Comparison of ENCODE assay signal across 8 mouse cellular contexts in the genomic region with DNA sequence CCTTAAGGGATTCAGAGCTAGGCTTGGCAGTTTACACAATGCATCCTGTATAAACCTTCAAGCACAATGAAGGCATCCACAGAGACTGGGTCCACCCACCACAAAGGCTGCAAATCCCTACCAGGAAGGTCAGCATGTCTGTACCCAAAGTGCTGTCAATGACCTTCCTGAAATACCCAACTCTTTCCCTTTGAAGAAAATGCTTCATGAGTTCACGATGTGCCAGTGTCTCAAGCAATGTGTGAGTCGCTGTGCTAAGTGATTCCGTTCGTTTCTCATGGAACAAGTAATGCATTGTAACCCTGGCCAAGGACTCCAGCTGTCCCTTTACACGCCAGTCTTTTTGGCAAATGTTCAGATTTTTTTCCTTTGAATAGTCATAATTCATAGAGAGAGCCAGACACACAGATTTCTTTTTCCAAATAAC.
DNase-seq lines count a peak whose midpoint lies in the region; ATAC-seq and TF ChIP-seq lines count a peak whose summit lies in the region.

No protein-coding gene starts in this region.

- no peak for TF ChIP-seq EP300 in liver, postnatal 0 days (IDR thresholded peaks at IDR 0.05; ENCODE audit: low read depth)

- H3K4me3 ChIP-seq in liver, postnatal 0 days (ENCODE audit: low read depth, low read length): no peak overlapping the region

- H3K9me3 ChIP-seq in liver, postnatal 0 days (ENCODE audit: low read length): no peaks in the 10 kb centered on the region

- TF ChIP-seq CTCF in liver, postnatal 0 days (IDR thresholded peaks at IDR 0.05; ENCODE audit: low read depth): no peak

- no peaks in the 10 kb centered on the region for H3K4me1 ChIP-seq in liver, postnatal 0 days (ENCODE audit: insufficient read depth)

- ATAC-seq in liver, postnatal 0 days: no peak

- H3K27me3 ChIP-seq in liver, postnatal 0 days (ENCODE audit: insufficient read depth, low read length): no peaks in the 10 kb centered on the region

- H3K36me3 ChIP-seq in liver, postnatal 0 days (replicated peaks; ENCODE audit: insufficient read depth, low read length): no peaks in the 10 kb centered on the region

- 69% methylated on average over 5 of the region's 5 CpGs for WGBS in liver, postnatal 0 days (ENCODE audit: insufficient replicate concordance)

- intact Hi-C loops in heart, postnatal 10 days (cut with DNase I): no loop called here

- H3K4me2 ChIP-seq in liver, postnatal 0 days (ENCODE audit: low read depth, low read length): no peak overlapping the region

- H3K9ac ChIP-seq in liver, postnatal 0 days (replicated peaks): no peak overlapping the region

- H3K27ac ChIP-seq in liver, postnatal 0 days (ENCODE audit: low read depth): no peak overlapping the region

- peak; percentile 21 for DNase-seq in embryo, embryonic 11 days
- no peak for DNase-seq in embryo, embryonic 10 days (ENCODE audit: low spot score)
- DNase-seq in right cerebral cortex, postnatal 10 days (ENCODE audit: low spot score in 2 of 2): peak; percentile 44 to 70
- no peak for DNase-seq in right cerebral cortex, postnatal 4 days
- DNase-seq in heart, postnatal 10 days: peak; percentile 57 to 64
- peak; percentile 23 for DNase-seq in lung, postnatal 14 days
- DNase-seq in spleen, postnatal 36 days (ENCODE audit: low spot score in 2 of 2): no peak
- DNase-seq in liver, postnatal 0 days: no peak

Comparison
In these comparisons a context has a peak if more than half of its experiments do, and no peak if none do; other contexts are left out.
1. DNase-seq: peak in embryo, embryonic 11 days (single experiment), right cerebral cortex, postnatal 10 days (2 of 2), heart, postnatal 10 days (2 of 2) and lung, postnatal 14 days (single experiment); none in embryo, embryonic 10 days (single experiment), right cerebral cortex, postnatal 4 days (single experiment), spleen, postnatal 36 days (0 of 2) and liver, postnatal 0 days (single experiment).